Mouse (Mus musculus) olfactory bulb, adult 2 months (tissue): ENCODE results near the gene Mrps27. TPM values are rescaled to one million over a fixed set of nuclear protein-coding genes. Genes with fewer than 3 reads are reported as not detected.

ENCODE experiments used
- H3K27ac ChIP-seq: fragments of 200-500 bp; 2 replicates; pipeline ENCODE4 v1.5.1; 2012; ENCODE audit warnings: low read depth, low read length; ENCODE audit not compliant: insufficient read depth
- H3K4me1 ChIP-seq: fragments of 200-500 bp; 2 replicates; pipeline ENCODE4 v1.6.1; 2012; ENCODE audit warnings: low read length; ENCODE audit not compliant: control insufficient read depth, insufficient read depth
- H3K4me3 ChIP-seq: fragments of 200-500 bp; 2 replicates; pipeline ENCODE4 v1.5.1; 2012; ENCODE audit warnings: mild to moderate bottlenecking, low read depth, low read length, moderate library complexity; ENCODE audit not compliant: insufficient read depth
- CTCF ChIP-seq: fragments of 200-500 bp; IDR thresholded peaks from 2 replicates; pipeline ENCODE4 v1.5.1; 2012; ENCODE audit warnings: low read depth, mild to moderate bottlenecking, low read length, moderate library complexity; ENCODE audit not compliant: insufficient read depth
- POLR2A ChIP-seq: fragments of 200-500 bp; IDR thresholded peaks from 2 replicates; pipeline ENCODE4 v1.6.1; 2012; ENCODE audit warnings: mild to moderate bottlenecking, low read depth, low read length, moderate library complexity; ENCODE audit not compliant: insufficient read depth
- WGBS: fragments of 180-500 bp; shearing (Covaris S2); methylation state at CpG from one replicate; pipeline ENCODE4 v1.1.7; 2018; 5-methylcytosine and 5-hydroxymethylcytosine counted together
- polyA plus RNA-seq: library from polyadenylated mRNA; stranded (reverse); fragments of >200 nt; gene quantifications from 2 replicates; pipeline ENCODE4 v1.2.4, GENCODE M21; 2012; ENCODE audit warnings: low replicate concordance; ENCODE audit not compliant: missing spikeins, insufficient read depth, insufficient read length

Mrps27 gene
- polyA plus RNA-seq, 1 experiment = not detected

DNA sequence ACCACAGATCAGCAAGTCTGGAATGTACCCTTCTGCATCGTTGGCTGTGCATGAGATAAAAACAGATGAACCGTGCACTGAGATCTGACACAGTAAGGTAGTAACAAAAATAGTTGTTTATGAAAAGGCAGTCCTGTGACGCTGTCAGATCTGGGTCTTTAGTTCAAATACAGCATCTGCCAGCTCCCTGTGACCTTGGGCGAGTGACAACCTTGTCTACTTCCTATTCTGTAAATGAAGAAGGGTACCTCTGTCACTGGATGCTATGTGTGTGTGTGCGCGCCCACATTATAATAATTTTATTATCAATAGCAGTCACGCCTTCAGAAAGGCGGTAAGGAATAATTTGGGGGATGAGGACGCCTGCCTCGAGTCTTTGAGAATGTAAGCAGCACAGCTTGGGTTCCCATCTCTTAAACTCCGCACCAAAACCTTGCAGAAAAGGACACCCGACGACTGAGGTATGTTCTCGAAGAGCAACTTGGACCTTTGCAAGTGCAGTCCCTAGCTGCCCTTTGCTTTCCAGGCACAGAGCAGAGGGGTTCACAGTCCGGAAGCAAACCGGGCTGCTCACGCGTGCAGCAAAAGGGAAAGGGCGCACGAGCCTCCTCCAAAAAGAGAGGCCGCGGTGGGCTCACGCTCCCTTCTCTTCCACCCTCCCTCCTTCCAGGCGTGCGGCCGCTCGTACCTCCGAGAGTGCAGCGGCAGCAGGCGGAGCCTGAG lies 549 bp upstream of the Mrps27 start:
- Histone ChIP-seq H3K4me1 (peaks cover 2% of the 10 kb centered on the region; the same call in 1 of the 2 replicates), H3K27ac (peak overlapping the region; percentile 89), H3K4me3 (peak overlapping the region; percentile 91)
- TF ChIP-seq CTCF (no peak), POLR2A (no peak)
- under 1% methylated on average over 30 of the region's 30 CpGs for WGBS

DNA sequence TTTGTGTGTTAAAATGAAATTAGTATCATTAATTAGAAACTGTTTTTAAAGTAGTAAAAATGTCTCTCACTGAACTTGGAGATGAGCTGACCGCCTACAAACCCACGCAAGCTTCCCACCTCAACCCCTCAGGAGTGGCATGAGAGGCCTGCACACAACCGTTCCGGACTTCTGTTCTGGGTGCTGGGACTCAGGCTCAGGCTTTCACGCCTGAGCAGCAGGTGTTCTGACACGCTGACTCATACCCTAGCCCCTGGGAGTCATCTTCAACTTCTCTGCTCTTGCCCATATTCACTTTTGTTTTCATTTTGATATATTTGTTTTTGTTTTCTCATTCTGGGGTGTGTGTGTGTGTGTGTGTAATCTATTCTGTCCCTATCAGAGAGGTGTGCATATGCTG lies 5.4 kb downstream of the Mrps27 start:
- WGBS = 83% methylated on average over 6 of the region's 6 CpGs
- no peak overlapping the region for H3K27ac ChIP-seq
- TF ChIP-seq CTCF (no peak), POLR2A (no peak)
- no peak overlapping the region for H3K4me3 ChIP-seq
- no peaks in the 10 kb centered on the region for H3K4me1 ChIP-seq

DNA sequence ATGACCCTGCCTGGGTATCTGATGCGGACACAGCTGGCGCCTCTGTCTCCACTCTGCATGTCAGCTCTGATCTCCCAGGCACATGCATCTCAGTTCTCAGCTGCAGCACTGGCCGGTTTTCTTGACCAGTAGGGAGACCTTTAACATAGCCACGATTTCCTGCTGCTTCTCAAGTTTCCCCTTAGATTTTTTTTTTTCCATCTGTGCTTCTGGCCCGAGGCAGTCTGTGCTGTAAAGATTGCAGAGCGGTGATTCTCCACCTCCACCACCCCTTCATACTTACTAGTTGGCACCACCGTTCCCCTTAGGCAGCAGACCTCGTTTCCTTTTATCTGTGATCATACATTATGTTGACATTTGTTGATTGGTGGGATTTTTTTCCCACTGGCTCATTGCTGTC lies 6.6 kb downstream of the Mrps27 start:
- Histone ChIP-seq H3K4me1 (no peaks in the 10 kb centered on the region), H3K4me3 (no peak overlapping the region), H3K27ac (no peak overlapping the region)
- whole genome bisulfite sequencing = 77% methylated on average over 8 of the region's 8 CpGs
- no peak for TF ChIP-seq CTCF
- no peak for TF ChIP-seq POLR2A

DNA sequence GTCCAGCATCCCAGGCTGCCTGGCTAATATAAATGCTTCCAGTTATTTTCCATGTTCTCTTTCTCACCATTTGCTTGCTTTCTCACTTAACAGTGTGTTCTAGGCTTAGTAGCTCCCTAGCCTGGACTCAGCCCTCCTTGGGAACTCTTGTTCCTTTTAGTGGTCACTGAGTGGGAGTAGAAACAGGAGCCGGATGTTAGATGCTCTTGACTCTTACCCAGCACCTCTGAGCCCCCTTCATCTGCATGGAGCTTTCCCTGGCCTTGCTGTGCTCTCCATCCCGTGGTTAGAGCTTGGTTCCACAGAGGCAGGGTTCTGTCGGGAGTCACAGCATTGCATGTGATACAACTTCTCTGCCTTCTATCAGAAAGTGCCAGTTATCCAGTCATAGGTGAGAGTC lies 7.0 kb downstream of the Mrps27 start:
- no peaks in the 10 kb centered on the region for H3K4me1 ChIP-seq
- TF ChIP-seq POLR2A (no peak), CTCF (no peak)
- H3K27ac ChIP-seq = no peak overlapping the region
- 83% methylated on average over 3 of the region's 3 CpGs for WGBS
- no peak overlapping the region for H3K4me3 ChIP-seq

DNA sequence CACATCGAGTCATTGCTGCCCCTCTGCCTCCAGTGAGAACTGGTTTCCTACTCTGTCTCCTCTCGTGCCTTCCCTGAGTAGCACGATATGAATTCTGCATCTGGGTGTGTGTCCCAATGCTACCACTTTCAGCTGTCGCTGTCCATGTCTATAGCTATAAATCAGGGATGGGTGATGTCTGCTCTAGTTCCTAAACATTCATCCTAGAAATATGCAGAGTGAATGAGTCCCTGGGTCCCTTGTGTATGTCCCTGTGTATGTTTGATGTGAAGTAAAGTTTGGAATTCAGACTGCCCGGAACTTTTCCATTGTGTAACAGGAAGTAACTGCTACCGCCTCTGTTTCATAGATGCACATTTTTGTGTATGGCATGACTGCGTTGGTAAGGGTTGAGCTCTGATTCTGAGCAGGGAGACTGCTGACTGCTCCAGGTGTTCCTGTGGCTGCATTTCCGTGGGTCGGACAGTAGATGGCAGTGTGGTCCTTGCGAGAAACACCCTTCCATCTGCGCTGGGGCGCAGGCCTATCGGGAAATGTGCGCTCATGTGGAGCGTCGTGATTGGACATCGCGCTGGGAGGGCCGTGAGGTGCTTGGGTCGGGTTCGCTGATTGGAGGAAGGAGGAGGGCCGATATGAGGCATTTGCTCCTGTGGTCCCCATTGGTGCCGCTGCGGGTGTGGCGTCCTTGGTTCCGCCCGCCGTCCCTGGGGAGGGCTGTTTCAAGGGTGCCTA lies 8.3 kb downstream of the Mrps27 start:
- WGBS = 10% methylated on average over 28 of the region's 28 CpGs
- TF ChIP-seq POLR2A (no peak), CTCF (peak; percentile 91)
- H3K27ac ChIP-seq = peak overlapping the region; percentile 44
- H3K4me1 ChIP-seq = no peaks in the 10 kb centered on the region
- peak overlapping the region; percentile 33 for H3K4me3 ChIP-seq

DNA sequence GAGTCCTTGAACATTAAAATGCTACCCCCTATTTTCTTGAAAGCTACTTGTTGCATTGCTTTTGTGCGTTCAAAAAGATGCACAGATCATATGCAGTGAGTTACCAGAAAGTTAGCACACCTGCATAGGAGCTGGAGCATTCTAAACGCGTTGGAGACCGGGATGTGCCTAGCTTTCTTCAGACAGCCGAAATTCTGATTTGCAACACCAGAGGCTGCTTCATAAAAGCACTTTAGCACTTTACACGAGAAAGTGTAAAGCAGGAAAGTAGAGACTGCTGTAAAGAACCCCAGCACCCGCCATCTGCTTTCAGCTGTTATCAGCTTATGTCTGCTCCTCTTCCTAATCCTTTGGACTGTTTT lies 8.9 kb downstream of the Mrps27 start:
- whole genome bisulfite sequencing = 1% methylated on average over 7 of the region's 7 CpGs

DNA sequence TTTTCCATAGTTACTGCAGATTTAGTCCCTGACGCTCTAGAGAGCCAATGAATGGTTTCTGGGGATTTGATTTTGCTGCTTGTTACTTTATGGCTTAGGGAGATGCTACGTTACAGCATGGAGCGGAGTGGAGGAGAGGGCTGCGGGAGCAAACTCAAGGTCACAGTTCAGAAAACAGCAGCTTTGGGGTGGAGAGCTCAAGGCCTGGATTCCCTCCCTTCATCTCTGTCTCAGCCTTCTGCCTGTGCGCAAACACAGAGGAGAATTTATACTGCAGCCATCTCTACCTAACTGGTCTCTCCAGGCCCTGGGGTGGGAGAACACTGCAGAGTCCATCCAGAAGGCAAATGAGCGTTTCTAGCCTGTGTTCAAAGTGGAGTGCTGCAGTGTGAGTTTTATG lies 10.5 kb downstream of the Mrps27 start:
- TF ChIP-seq POLR2A = no peak
- TF ChIP-seq CTCF = no peak
- Histone ChIP-seq H3K4me3 (no peak overlapping the region), H3K27ac (no peak overlapping the region), H3K4me1 (0 out of 2 replicates have a peak, but pooled peaks cover 2% of the 10 kb centered on the region)
- 92% methylated on average over 6 of the region's 6 CpGs for WGBS

More for the DNA sequence above, 8.9 kb downstream of the Mrps27 start:
- TF ChIP-seq CTCF (no peak), POLR2A (no peak)
- H3K27ac ChIP-seq = peak overlapping the region; percentile 44
- H3K4me3 ChIP-seq = peak overlapping the region; percentile 33
- H3K4me1 ChIP-seq = no peaks in the 10 kb centered on the region

DNA sequence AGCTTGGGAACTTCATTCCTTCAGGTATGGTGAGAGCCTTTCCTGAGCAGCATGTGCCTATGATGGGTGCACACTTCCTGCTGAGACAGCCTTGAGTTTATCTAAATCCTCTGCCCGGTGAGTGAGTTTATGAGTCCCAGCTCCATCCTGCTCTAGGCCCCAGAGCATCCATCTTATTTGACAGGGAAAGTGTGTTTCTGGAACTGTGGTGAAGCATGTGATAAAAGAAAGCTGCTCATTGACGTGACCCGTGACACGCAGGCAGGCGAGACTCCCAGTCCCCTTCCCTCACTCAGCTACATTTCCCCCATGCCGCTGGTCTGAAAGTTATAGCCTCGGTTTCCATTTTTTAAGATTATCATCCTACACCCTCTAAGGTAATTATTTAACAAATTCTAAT lies 11.3 kb downstream of the Mrps27 start:
- TF ChIP-seq POLR2A = no peak
- no peak for TF ChIP-seq CTCF
- Histone ChIP-seq H3K27ac (no peak overlapping the region), H3K4me1 (0 out of 2 replicates have a peak, but pooled peaks cover 2% of the 10 kb centered on the region), H3K4me3 (no peak overlapping the region)
- 91% methylated on average over 7 of the region's 7 CpGs for WGBS
